Mouse (Mus musculus) embryo, embryonic 10.5 days (tissue): ENCODE results near the gene Cnksr3.

Experiments
- DNase-seq: peaks from one replicate; pipeline ENCODE4 v3.0.0-alpha.2; 2015; ENCODE audit warnings: low spot score

The Cnksr3 gene

GRCm38 (mm10) chr10:7196668-7197400 is 15.2 kb downstream of the Cnksr3 start:
- DNase-seq, result no peak

GRCm38 (mm10) chr10:7195927-7196326 is 16.1 kb downstream of the Cnksr3 start:
- no peak for DNase-seq

- DNase-seq, result no peak
Observed at GRCm38 (mm10) chr10:7191721-7192413, 20.2 kb downstream of the Cnksr3 start.

- no peak for DNase-seq
Observed at GRCm38 (mm10) chr10:7189194-7189593, 22.8 kb downstream of the Cnksr3 start.

GRCm38 (mm10) chr10:7187881-7188280 is 24.2 kb downstream of the Cnksr3 start:
- peak; percentile 32 for DNase-seq

- DNase-seq, result no peak
Observed at GRCm38 (mm10) chr10:7186992-7187391, 25.0 kb downstream of the Cnksr3 start.

GRCm38 (mm10) chr10:7186018-7186417 is 26.0 kb downstream of the Cnksr3 start:
- DNase-seq, result no peak

GRCm38 (mm10) chr10:7183171-7183631 is 28.8 kb downstream of the Cnksr3 start:
- DNase-seq, result peak; percentile 68

GRCm38 (mm10) chr10:7182555-7183170 is 29.4 kb downstream of the Cnksr3 start:
- DNase-seq, result peak; percentile 12

- no peak for DNase-seq
Observed at GRCm38 (mm10) chr10:7180296-7180695, 31.7 kb downstream of the Cnksr3 start.

GRCm38 (mm10) chr10:7178571-7178970 is 33.5 kb downstream of the Cnksr3 start:
- DNase-seq, result no peak

GRCm38 (mm10) chr10:7176205-7176910 is 35.7 kb downstream of the Cnksr3 start:
- no peak for DNase-seq

GRCm38 (mm10) chr10:7174480-7174879 is 37.6 kb downstream of the Cnksr3 start:
- DNase-seq, result no peak

- DNase-seq, result no peak
Observed at GRCm38 (mm10) chr10:7173098-7173497, 38.9 kb downstream of the Cnksr3 start.

- DNase-seq, result no peak
Observed at GRCm38 (mm10) chr10:7170434-7170833, 41.6 kb downstream of the Cnksr3 start.

- no peak for DNase-seq
Observed at GRCm38 (mm10) chr10:7163031-7163430, 49.0 kb downstream of the Cnksr3 start.

GRCm38 (mm10) chr10:7159061-7159511 is 53.0 kb downstream of the Cnksr3 start:
- peak; percentile 43 for DNase-seq

GRCm38 (mm10) chr10:7158285-7159060 is 53.6 kb downstream of the Cnksr3 start:
- no peak for DNase-seq

- no peak for DNase-seq
Observed at GRCm38 (mm10) chr10:7154877-7155276, 57.2 kb downstream of the Cnksr3 start.

- no peak for DNase-seq
Observed at GRCm38 (mm10) chr10:7152926-7153325, 59.1 kb downstream of the Cnksr3 start.
